Mouse (Mus musculus) intestine, embryonic 14.5 days (tissue): ENCODE data around the gene Igf1r. TPM values are rescaled to one million over a fixed set of nuclear protein-coding genes. Genes with fewer than 3 reads are reported as not detected.

Experiments
- ATAC-seq: fragments of 200-750 bp; cut with Nextera tagmentation; replicated peaks from 2 replicates; pipeline ENCODE4 v1.8.0; 2017; ENCODE audit warnings: low read depth, moderate number of reproducible peaks, moderate TSS enrichment, moderate library complexity; ENCODE audit not compliant: low FRiP score, low TSS enrichment
- DNase-seq: peaks from one replicate; pipeline ENCODE4 v3.0.0-alpha.2; 2018; ENCODE audit warnings: low spot score
- H3K27ac ChIP-seq: fragments of 300-500 bp; sonication (generic); 2 replicates; pipeline ENCODE4 v1.5.1; 2014; ENCODE audit warnings: low read depth, mild to moderate bottlenecking, control low read depth
- H3K27me3 ChIP-seq: fragments of 300-500 bp; sonication (generic); replicated peaks from 2 replicates; pipeline ENCODE4 v1.6.1; 2014; ENCODE audit warnings: low read length, control low read depth; ENCODE audit not compliant: control insufficient read depth, insufficient read depth
- H3K36me3 ChIP-seq: fragments of 300-500 bp; sonication (generic); 2 replicates; pipeline ENCODE4 v1.6.1; 2014; ENCODE audit warnings: low read length, control low read depth; ENCODE audit not compliant: control insufficient read depth, insufficient read depth
- H3K4me1 ChIP-seq: fragments of 300-500 bp; sonication (generic); replicated peaks from 2 replicates; pipeline ENCODE4 v1.6.1; 2014; ENCODE audit warnings: low read length, control low read depth, mixed read lengths; ENCODE audit not compliant: control insufficient read depth, insufficient read depth
- H3K4me2 ChIP-seq: fragments of 300-500 bp; sonication (generic); 2 replicates; pipeline ENCODE4 v1.6.1; 2014; ENCODE audit warnings: low read length
- H3K4me3 ChIP-seq: fragments of 300-500 bp; sonication (generic); 2 replicates; pipeline ENCODE4 v1.5.1; 2014; ENCODE audit warnings: low read depth, low read length, control low read depth, mixed read lengths
- H3K9ac ChIP-seq: fragments of 300-500 bp; sonication (generic); 2 replicates; pipeline ENCODE4 v1.6.1; 2014; ENCODE audit warnings: mild to moderate bottlenecking, low read length
- H3K9me3 ChIP-seq: fragments of 300-500 bp; sonication (generic); 2 replicates; pipeline ENCODE4 v1.6.1; 2016; ENCODE audit warnings: low read length, control low read depth; ENCODE audit not compliant: control insufficient read depth
- WGBS: fragments of 180-500 bp; shearing (Covaris S2); extraction: QIAGEN DNeasy Blood & Tissue Kit; methylation state at CpG from one replicate; pipeline ENCODE4 v1.1.7; 2014; 5-methylcytosine and 5-hydroxymethylcytosine counted together
- polyA plus RNA-seq: library from polyadenylated mRNA; unstranded; fragments of >200 nt; fragmentation: Nextera tagmentation; extraction: Ambion mirVana; gene quantifications from 2 replicates; pipeline ENCODE4 v1.2.1, GENCODE M21; 2014

Gene Igf1r
- polyA plus RNA-seq, 1 experiment from 2014 or later: 18.4 TPM

- H3K36me3 ChIP-seq: no peaks in the 10 kb centered on the region
- H3K9me3 ChIP-seq: no peaks in the 10 kb centered on the region
- peaks cover 24% of the 10 kb centered on the region; the same call in 1 of the 2 replicates for H3K4me1 ChIP-seq
- WGBS: 92% methylated on average over 6 of the region's 6 CpGs
- no peak overlapping the region for H3K4me2 ChIP-seq
- no peak overlapping the region for H3K27ac ChIP-seq
- no peak overlapping the region for H3K4me3 ChIP-seq
- no peak overlapping the region for H3K9ac ChIP-seq
- no peak for DNase-seq
- H3K27me3 ChIP-seq: no peaks in the 10 kb centered on the region
- no peak for ATAC-seq
These were observed 145.5 kb downstream of the Igf1r start for GRCm38 (mm10) chr7:68098098-68098497.

DNA sequence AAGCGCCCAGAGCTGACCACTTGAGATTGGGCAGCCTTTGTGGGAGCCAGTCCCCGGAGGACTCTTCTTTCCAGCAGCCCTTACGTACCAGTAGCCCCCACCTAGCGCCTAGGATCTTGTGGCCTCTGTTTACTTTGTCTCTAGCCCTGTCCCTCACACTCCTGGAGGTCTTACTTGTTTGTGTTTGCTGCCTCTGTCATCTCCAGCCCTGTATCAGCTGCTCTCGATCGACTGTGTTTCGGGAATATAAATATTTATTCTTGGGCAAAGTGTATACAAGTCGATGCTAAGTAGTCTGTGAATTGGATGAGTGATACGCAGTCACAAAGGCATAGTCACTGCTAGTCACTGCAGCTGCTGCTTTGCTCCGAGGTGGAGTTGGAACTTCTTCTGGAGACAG, 147.8 kb downstream of the Igf1r start:
- 39% methylated on average over 10 of the region's 10 CpGs for WGBS
- no peak for DNase-seq
- H3K4me3 ChIP-seq: no peak overlapping the region
- no peak for ATAC-seq
- no peaks in the 10 kb centered on the region for H3K36me3 ChIP-seq
- no peak overlapping the region for H3K4me2 ChIP-seq
- H3K4me1 ChIP-seq: peaks cover 18% of the 10 kb centered on the region; the same call in 1 of the 2 replicates
- no peaks in the 10 kb centered on the region for H3K27me3 ChIP-seq
- no peaks in the 10 kb centered on the region for H3K9me3 ChIP-seq
- H3K9ac ChIP-seq: no peak overlapping the region
- no peak overlapping the region for H3K27ac ChIP-seq

- ATAC-seq: no peak
- H3K4me1 ChIP-seq: peaks cover 18% of the 10 kb centered on the region; the same call in 1 of the 2 replicates
- WGBS: 73% methylated on average over 15 of the region's 15 CpGs
These were observed 150.0 kb downstream of the Igf1r start for GRCm38 (mm10) chr7:68102456-68103177.

GRCm38 (mm10) chr7:68103178-68103530, 150.5 kb downstream of the Igf1r start:
- H3K9me3 ChIP-seq: no peaks in the 10 kb centered on the region

More at GRCm38 (mm10) chr7:68102456-68103177, 150.0 kb downstream of the Igf1r start:
- Histone ChIP-seq H3K27ac (no peak overlapping the region), H3K9ac (no peak overlapping the region), H3K27me3 (no peaks in the 10 kb centered on the region), H3K4me2 (no peak overlapping the region), H3K36me3 (no peaks in the 10 kb centered on the region), H3K9me3 (no peaks in the 10 kb centered on the region), H3K4me3 (no peak overlapping the region)
- DNase-seq: no peak

DNA sequence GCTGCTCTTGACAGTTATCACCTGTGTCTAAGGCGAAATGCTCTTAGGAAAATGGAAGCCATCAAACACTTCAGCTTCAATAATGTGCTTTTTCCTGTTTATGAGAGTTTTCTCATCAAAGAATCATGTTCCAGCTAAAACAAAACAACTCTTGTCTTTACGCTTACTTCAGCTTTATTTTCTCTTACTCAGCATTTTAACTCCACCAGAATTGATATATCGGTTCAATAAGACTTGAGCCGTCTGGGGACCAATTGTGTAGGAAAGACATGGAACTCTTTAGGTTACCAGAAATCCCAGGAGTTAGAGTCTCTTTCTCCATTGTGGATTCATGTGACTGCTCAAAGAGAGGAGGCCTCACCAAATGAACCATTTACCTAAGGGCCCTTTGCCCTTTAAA, 158.9 kb downstream of the Igf1r start:
- ATAC-seq (no peak), DNase-seq (no peak)
- Histone ChIP-seq H3K27ac (no peak overlapping the region), H3K4me1 (peaks cover 3% of the 10 kb centered on the region; the same call in 1 of the 2 replicates), H3K9ac (no peak overlapping the region), H3K4me2 (no peak overlapping the region), H3K4me3 (no peak overlapping the region), H3K27me3 (no peaks in the 10 kb centered on the region), H3K9me3 (no peaks in the 10 kb centered on the region), H3K36me3 (no peaks in the 10 kb centered on the region)
- WGBS: 90% methylated on average over 4 of the region's 4 CpGs

More at GRCm38 (mm10) chr7:68103178-68103530, 150.5 kb downstream of the Igf1r start:
- 40% methylated on average over 2 of the region's 2 CpGs for WGBS
- Histone ChIP-seq H3K4me2 (no peak overlapping the region), H3K27ac (no peak overlapping the region), H3K4me3 (no peak overlapping the region), H3K4me1 (peaks cover 18% of the 10 kb centered on the region; the same call in 1 of the 2 replicates), H3K9ac (no peak overlapping the region), H3K27me3 (no peaks in the 10 kb centered on the region), H3K36me3 (no peaks in the 10 kb centered on the region)
- DNase-seq (no peak), ATAC-seq (no peak)

DNA sequence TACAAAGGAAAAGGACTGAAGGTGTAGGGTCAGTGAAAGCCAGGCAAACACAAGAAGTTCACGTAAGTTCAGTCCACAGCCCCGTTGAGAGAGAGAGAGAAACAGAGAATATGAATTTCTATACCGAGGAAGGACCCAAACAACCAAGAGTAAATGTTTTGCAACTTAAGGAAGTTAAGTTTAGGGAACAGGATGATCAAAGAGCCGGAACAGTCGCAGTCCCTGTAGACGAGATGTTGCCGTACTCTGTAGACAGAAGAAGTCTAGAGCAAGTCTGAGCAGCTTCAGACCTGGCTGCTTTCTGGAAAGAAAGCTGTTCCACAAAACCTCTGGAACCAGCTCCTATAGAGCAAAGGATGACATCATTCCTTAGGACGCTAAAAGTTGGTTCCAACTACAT, 160.0 kb downstream of the Igf1r start:
- no peaks in the 10 kb centered on the region for H3K9me3 ChIP-seq
- ATAC-seq (no peak), DNase-seq (no peak)
- H3K4me1 ChIP-seq: peaks cover 3% of the 10 kb centered on the region; the same call in 1 of the 2 replicates
- H3K4me2 ChIP-seq: no peak overlapping the region
- H3K27me3 ChIP-seq: no peaks in the 10 kb centered on the region
- WGBS: 82% methylated on average over 8 of the region's 8 CpGs
- H3K27ac ChIP-seq: no peak overlapping the region
- H3K9ac ChIP-seq: no peak overlapping the region
- no peak overlapping the region for H3K4me3 ChIP-seq
- H3K36me3 ChIP-seq: 0 out of 2 replicates have a peak, but pooled peaks cover 7% of the 10 kb centered on the region

GRCm38 (mm10) chr7:68114364-68114763, 161.7 kb downstream of the Igf1r start:
- H3K27me3 ChIP-seq: no peaks in the 10 kb centered on the region
- DNase-seq (no peak), ATAC-seq (no peak)
- peaks cover 7% of the 10 kb centered on the region for H3K4me1 ChIP-seq
- H3K36me3 ChIP-seq: 0 out of 2 replicates have a peak, but pooled peaks cover 7% of the 10 kb centered on the region
- no peak overlapping the region for H3K4me2 ChIP-seq
- H3K27ac ChIP-seq: no peak overlapping the region
- H3K9me3 ChIP-seq: no peaks in the 10 kb centered on the region
- no peak overlapping the region for H3K4me3 ChIP-seq
- 59% methylated on average over 5 of the region's 5 CpGs for WGBS
- no peak overlapping the region for H3K9ac ChIP-seq

DNA sequence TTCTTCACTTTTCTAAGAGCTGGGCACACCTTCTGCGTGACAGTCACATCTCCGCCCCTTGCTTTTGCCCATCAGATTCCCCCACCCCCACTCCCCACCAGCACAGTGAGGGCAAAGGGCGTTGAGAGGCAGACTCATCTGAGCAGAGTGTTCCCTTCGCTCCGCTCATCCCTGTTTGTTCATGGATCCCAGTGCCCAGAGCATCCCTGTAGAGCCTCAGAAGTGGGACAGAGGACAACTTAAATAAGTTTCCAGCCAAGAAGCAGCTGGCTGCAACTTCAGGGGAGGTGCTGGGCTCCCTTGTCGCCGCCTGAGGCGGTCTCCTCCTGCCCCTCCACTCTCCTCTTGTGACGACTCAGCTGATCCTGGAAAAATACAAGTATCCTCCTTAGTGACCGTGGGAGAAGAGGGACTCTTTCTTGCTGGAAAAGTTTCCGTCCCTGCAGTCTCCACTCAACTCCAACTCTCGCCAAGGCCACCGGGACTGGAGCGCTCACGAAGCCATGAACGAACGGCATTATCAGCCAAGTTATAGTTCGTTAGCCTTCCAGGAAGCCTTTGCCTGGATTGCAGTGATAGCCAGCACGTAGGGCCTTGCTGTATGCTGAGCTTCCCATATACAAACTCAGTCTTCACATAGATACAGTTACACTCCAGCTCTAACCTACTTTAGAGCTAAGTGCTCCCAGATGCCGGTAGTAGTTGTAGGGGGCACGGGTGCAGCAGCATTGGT, 162.5 kb downstream of the Igf1r start:
- Histone ChIP-seq H3K36me3 (0 out of 2 replicates have a peak, but pooled peaks cover 7% of the 10 kb centered on the region), H3K27me3 (no peaks in the 10 kb centered on the region), H3K4me3 (no peak overlapping the region), H3K9me3 (no peaks in the 10 kb centered on the region), H3K27ac (no peak overlapping the region), H3K4me1 (peaks cover 8% of the 10 kb centered on the region), H3K4me2 (no peak overlapping the region), H3K9ac (no peak overlapping the region)
- ATAC-seq (no peak), DNase-seq (no peak)
- WGBS: 78% methylated on average over 21 of the region's 21 CpGs
